Mouse (Mus musculus) urinary bladder, postnatal 14 days (tissue): ENCODE measurements at regions not wholly inside any gene's neighbourhood (a gene's known extent, or its start where the extent isn't known, plus 50 kb on each side); places are given as distances from the start of the nearest gene placed in this dataset.

ENCODE experiments used
- DNase-seq: peaks from one replicate; pipeline ENCODE4 v3.0.0; 2021; ENCODE audit warnings: low spot score

GRCm38 (mm10) chr1:189473071-189473470 lies 71.0 kb upstream of the Kcnk2 start:
- no peak for DNase-seq

GRCm38 (mm10) chr1:189458421-189458820 lies 56.3 kb upstream of the Kcnk2 start:
- no peak for DNase-seq
